Mouse (Mus musculus) left cerebral cortex, postnatal 10 days (tissue): ENCODE results near the gene Actrt2. TPM values are rescaled to one million over a fixed set of nuclear protein-coding genes. Genes with fewer than 3 reads are reported as not detected.
A peak's percentile ranks its signal among the peaks of the same experiment; 100 is the strongest.

Experiments
- DNase-seq, 2 experiments: peaks; one replicate each; pipeline ENCODE4 v3.0.0; 2021 to 2022; ENCODE audit warnings: low spot score in 2 of 2, mixed read lengths in 1 of 2; ENCODE audit errors: extremely low spot score in 1 of 2
- intact Hi-C: fragments of 180-260 bp; cut with DNase I; formaldehyde crosslinking; loops from one replicate; pipeline ENCODE4 v1.15.1; 2025
- total RNA-seq, 2 experiments: library from RNA; stranded (reverse); gene quantifications; 2 replicates each; pipeline ENCODE4 v1.2.3; 2021

The Actrt2 gene
- total RNA-seq, 2 experiments from 2014 or later: not detected

DNA sequence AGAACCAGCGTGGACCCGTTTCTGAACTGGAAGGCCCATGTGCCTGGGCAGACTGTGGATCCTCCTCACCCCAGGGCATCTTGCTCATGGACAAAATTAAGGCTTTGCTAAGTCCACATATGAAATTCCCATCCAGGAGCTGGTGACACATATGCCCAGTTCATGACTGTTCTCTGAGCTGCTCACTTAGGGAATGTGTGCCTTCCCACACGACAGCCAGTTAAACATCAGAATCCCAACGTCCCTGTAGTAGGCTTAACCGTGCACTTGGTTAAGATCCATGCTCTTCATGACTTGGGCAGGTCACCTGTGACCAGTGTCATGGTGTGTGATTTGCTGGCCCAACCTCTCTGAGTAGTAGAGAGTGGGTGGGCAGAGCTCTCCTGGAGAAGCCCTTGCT, 26.7 kb upstream of the Actrt2 start:
- no peak for DNase-seq
- intact Hi-C loops: no loop called here

DNA sequence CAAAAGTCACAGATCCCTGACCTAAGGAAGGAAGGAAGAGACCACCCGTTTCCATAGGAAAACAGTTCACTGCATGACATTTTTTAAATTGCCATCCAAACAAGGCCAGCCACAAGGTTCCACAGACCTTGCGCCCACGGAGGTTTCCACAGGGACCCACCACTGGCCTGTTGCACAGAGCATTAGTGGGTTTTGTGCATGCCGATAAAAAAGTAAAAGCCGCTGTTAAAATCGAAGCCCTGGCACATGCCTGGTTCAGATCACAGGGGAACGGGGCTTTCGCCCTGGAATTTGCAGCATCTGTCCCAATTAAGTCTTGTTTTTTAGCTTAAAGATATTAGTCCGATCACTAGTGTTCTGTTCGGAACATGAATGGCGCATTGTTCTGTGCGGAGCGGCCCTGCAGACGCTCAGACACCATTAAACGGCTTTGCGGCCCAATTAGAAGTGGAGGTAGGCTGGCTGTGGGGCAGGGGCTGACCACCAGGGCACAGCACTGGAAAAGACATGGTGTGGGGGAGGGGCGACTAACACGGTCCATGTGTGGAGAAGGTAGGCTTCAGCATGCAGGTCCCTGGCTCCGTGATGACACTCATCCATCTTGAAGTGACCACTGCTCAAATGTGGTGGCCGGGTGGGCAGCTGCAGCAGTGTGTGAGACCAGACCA, 25.8 kb upstream of the Actrt2 start:
- intact Hi-C loops: no loop called here

DNA sequence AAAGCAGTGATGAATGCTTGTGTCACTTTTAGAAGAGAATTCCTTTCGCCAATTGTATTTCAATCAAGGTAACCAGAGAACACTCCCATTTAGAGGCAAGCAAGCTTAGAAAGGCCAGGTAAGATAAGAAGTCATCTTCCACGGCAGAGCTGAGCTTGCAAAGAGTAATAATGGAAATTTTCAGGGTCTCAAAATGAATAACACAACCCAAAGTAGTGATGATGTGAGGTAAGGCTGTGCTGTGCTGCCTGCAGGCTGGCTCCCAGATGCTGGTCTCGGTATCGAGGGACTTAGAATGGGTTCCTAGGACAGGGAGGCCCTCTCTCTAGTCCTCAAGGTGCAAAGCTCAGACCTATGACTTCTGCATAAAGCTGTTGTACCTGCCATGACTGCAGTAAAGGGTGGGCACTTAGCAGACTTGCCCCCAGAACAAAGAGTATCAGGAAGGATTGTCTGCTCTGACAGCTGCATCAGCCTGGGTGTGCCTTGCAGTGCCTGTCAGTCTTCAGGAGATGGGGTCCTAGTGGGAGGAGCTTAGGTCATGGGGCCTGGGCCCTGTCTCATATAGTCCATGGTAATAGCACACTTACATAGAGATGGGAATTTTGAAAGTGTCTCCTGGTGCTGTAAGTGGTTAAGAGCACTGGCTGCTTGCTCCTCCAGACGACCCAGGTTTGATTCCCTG, 15.5 kb upstream of the Actrt2 start:
- DNase-seq: no peak
- intact Hi-C loops: no loop called here

More for the DNA sequence above, 25.8 kb upstream of the Actrt2 start:
- no peak for DNase-seq

DNA sequence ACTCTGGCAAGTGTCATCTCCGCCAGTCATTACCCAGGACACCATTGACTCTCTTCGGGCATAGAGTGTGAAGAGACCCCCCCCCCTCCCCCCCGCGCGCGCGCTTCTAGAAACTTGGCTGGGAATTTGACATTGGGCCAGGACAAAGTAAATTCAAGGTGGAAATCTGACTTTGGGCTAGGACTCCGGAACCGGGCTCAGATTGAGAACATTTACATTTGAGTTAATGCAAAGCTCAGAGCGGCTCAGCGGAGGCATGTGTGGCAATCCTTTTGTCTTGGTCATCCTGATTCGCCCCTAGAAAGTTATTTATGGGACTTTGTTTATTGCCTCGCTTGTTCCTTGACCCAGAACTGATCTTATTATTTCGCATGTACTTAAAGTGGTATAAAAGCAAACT, 14.6 kb upstream of the Actrt2 start:
- intact Hi-C loops: no loop called here
- DNase-seq: no peak

DNA sequence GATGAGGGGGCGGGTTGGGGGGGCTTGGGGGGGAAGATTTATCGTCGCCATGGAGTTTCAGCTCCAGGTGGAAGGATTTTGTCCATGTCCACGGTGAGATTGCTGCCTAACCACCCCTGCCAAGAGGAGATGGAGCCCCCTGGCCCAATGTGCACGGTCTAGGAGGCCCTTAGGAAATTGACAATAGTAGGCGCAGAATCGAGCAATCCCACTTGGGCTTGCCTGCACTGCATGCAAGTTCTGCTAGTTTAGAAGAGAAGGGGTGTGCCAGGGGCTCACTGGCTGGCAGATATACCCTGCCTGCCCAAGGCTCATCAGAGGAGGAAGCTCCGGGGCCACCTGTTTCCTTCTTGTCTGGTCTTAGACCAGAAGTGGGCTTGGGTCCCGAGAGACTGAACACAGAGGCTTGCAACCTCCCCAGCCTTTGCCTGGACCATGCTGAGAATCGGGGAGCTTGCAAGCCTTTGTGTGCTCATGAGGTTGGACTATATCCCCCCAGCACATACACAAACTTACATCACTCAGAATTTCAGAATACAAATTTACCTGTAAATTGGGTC, 7.9 kb upstream of the Actrt2 start:
- intact Hi-C loops: loop anchor here (10.0 kb wide), 1 partner anchor 351 kb away; no protein-coding TSS in a partner anchor
- no peak for DNase-seq

DNA sequence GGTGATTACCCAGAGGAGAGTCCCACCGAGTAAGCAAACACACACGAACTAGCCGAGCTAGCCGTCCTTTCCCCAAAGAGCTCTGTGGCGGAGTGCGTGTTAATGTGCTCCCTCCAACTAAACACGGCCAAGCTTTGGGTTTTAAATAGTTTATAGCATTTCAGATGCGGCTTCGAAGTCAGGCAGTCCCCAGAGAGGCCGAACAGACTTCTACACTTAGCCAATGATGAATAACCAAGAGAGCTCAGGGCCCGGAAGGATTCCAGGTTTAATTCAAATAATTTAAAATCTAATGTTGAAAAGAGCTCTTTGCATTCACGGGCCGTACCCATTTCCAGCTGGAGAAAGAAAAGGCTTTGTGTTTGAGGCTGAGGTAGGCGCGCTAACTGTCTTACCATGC, 7.3 kb upstream of the Actrt2 start:
- DNase-seq: no peak
- intact Hi-C loops: loop anchor here (10.0 kb wide), 1 partner anchor 350 kb away; no protein-coding TSS in a partner anchor

DNA sequence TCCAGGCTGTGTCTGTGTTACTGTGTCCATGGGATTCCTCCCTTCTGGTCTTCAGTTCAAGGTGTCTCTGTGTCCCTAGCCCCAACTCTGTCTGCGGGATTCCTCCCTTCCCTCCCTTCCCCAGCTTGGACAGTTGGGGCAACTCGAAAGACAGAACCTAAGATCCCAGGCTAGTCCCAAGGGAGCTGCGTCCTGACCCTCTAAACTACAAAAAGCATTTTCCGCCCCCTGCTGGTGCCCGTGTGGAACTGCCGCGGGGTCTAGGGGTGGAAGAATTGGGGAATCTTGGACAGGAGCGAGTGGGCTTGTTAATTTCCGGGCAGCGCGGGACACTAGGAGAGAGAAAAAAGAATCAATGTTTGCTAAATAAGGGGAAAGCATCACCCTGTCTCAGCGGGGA, 6.9 kb upstream of the Actrt2 start:
- intact Hi-C loops: loop anchor here (10.0 kb wide), 1 partner anchor 350 kb away; no protein-coding TSS in a partner anchor
- peak; percentile 27 to 53 for DNase-seq

DNA sequence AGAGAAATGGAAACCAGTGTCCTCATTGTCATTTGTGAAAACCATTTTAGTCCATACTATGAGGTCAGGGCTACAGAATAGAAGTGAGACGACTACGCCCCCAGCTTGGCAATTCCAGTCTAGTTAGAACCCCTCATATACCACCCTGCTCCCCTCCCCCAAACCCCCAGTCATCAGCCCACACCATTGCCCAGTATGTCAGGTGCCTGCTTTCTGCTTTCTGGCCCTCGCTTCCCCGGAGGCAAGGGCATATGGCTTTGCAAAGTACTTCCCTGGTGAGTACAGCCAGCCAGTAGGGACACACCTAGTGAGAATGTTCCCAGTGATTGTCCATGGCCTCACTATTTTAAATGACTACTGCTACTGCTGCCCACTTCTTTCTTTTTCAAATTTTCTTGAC, 6.3 kb upstream of the Actrt2 start:
- no peak for DNase-seq
- intact Hi-C loops: loop anchor here (10.0 kb wide), 1 partner anchor 349 kb away; no protein-coding TSS in a partner anchor

DNA sequence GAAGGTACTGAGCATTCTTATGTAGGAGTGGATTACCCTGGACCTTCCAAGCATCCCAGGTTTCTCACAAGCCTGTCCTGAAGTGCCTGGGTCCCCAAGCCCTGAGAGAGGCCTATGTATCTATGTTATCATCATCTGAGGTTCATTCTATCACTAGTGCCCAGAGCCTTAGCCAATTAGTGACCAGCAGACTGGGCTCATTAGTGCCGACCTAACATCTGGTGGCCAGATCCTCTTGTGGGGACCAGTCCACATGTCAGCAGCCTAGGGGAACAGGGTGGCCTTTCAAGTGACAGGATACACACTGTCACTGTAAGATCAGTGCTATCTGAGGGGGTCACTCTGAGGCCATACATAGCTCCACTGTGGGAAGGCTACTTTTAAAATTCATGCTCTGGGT, 4.4 kb upstream of the Actrt2 start:
- no peak for DNase-seq
- intact Hi-C loops: loop anchor here (10.0 kb wide), 1 partner anchor 347 kb away; no protein-coding TSS in a partner anchor

DNA sequence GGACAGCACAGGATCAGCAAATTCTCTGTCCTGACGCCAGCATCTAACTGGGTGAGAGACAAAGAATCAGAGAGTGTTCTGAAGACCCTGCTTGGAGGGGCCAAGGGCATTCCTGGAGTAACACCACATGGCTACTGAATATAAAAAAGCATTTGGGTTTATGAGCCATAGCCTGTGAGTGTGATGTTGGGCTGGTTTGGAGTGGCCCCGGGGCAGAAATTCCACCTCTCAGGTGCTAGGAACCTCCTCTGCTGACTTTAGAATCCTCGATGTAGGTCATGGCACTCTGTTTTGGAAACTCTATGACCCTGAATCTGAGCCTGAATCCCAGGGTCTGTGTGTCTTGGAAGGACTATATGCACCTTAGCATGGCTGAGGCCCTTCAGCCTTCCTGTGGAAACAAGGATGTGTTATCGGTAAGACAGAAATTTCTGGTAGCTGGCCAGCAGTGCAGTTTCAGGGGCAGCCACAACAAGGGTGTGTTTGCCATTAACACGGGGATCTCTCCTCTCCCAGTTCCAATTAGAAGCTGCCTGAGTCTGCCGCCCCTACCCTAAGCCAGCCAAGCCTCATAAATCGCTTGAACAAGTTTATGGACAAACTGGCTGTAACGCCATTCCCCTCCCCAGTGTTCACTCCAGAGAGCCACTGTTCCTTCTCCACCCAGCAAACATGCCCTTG, 3.7 kb upstream of the Actrt2 start:
- intact Hi-C loops: loop anchor here (10.0 kb wide), 1 partner anchor 347 kb away; no protein-coding TSS in a partner anchor
- DNase-seq: no peak

DNA sequence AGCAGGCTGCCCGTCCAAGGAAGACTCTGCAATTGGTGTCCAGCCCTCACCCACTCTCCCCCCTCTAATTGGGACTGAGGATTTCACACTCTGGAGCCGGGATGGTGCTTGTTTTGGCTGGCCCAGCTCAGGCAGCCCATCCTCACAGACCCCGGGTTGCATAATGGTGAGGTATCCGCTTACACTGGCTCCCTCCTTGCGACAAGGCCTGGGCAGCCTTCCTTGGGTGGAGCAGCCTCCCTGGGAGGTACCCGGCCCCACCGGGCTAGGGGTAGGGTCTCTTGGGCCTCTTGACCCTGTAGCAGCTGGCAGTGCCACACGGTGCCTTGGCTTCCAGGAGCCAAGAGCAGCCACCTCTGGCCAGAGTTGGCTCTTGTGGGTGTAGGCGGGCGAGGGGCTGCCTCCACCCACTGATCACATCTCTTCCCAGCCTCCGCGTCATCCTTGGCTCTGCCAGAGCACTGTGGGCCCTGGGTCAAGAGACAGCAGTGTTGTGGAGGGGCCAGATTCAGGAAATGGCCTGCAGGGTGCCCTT, 4.9 kb downstream of the Actrt2 start:
- no peak for DNase-seq
- intact Hi-C loops: no loop called here

DNA sequence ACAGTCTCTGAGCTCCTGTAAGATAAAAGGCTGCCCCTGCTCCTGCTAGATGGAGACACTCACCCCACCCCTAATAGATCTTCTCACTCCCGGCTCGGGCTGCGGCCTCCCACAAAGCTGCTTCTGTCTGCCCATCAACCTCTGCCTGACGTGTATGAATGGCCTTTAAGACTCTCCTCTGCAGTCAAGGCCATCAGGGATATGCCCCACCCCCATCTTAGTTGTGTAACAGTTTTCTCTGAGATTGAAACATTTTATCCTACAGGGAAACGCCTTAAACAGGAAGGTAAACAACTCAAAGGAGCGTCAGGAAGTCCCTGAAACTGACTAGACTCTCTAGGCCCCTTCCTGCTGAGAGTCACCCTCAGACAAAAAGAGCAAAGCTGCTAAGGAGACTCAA, 6.4 kb downstream of the Actrt2 start:
- no peak for DNase-seq
- intact Hi-C loops: no loop called here

DNA sequence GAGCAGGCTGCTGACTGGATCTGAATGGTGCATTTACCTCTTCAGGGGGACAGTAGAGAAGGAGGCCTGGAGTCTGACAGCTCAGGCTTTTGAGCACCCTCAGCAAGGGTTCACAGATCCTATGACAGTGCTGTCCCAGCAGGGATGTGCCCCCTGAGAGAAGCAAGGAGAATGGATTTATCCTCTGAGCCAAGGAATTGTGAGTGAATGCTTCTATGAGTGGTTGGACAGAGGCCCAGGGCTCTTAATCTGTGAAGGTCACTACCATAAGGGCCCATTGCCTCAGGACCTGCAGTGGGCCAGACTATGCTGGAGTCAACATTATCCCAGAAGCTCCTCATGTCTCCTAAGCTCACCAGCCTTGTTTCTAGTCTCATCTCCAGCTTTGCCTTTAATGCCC, 7.6 kb downstream of the Actrt2 start:
- DNase-seq: no peak
- intact Hi-C loops: no loop called here

DNA sequence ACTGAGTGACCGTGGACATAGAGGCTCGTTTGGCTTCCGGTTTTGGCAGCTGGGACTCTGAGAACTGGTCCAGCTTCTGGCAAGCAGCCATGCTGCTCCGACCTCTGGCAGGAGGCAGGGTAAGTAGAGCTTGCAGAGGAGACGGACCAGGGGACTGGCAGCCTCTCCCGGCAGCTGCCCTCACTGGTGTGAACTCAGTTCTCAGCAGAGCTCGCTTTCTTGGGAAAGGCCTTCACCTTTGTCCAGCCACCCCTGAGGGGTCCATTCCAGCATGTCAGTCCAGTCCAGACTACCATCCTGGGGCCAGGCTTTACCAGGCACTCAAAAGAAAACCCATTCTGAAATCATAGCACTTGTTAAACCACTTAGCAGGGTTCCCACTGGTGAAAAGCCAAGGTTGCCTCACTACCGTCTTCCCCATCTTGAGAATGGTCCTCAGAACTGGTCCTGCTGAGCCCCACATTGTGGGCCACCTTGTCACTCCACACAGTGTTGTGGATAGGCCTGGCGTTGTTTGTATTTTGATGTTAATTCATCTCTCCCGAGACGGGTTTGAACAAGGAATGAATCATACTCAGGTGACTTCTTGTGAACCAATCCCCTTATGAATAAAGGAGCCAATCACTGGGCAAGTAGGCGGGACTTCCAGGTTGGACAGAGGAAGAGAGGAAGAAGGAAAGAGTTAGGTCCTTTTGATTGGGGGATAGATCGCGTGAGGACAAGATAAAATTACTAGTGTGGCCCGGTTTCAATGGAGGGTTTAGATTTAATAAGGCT, 12.3 kb downstream of the Actrt2 start:
- intact Hi-C loops: no loop called here
- DNase-seq: peak in 1 of 2 experiments; percentile 70

DNA sequence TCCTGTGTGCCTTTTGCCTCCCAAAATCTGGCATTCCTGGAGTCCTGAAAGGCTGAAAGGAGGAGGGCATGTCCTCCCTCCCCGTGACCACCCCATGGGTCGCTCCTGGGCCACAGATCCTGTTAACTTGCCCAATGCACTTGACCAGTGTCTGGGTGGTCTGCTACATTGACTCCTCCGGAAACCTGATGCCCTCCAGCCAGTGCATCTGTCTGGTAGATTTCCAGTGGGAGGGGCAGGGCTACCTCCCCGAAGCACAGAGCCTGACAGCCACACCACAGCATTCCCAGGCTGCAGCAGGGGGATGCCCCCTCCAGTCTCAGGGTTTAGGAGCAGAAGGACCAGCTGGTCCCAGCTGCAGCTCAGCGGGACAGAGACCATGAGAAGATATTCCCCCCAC, 15.2 kb downstream of the Actrt2 start:
- no peak for DNase-seq
- intact Hi-C loops: no loop called here

DNA sequence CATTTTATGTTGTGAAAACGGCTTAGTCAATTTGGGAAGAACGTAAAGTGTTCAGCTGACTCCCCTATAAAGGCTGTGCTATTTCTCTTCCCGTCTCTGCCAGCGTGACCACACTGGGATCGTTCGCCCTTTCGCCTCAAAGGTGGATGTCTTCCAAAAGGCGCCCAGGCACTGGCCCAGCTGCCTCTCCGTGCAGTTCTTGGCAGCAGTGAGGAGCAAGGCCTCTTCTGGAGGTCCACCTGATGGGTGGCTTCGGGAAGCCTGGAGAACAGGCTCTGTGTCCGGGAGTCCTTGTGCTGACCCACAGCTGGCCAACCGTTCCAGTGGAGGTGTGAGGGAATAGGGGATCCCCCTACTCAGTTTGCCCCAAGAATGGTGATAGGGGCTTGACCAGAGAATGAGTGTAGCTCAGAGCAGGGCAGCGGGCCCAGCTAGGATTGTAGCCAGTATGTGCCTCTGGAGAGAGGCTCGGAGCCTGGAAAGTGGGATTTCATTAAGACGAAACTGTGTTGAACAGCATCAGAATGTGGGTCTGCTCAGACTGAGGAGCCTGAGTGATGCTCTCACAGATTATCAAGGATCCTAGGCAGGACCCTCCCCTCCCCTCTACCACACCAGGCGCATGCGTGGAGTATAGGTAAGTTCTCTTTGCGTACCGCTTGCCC, 18.5 kb downstream of the Actrt2 start:
- intact Hi-C loops: no loop called here
- no peak for DNase-seq

DNA sequence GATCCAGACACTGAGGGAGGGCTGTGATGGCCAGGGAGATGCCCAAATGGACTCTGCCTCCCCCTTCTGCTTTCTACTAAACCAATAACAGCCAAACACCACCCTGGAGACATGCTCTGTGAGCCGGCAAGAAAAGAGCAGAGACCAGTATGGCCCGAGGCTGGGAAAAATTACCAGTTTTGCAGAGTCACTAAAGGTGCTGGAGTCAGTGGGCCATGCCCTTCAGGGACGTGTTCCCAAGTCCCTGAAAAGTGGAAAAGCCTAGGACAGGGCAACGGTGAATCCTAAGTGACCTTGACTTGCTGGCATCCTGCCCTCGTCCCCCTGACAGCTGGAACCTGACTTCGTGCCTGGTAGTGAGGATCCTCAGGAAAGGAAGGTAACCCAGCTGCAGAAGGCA, 25.2 kb downstream of the Actrt2 start:
- no peak for DNase-seq
- intact Hi-C loops: no loop called here
